Mouse (Mus musculus) adipocyte (in vitro differentiated cells): ENCODE results near the gene Slc29a1.

Source experiments
- DNase-seq: peaks from one replicate; pipeline ENCODE4 v3.0.0-alpha.2; 2016; ENCODE audit warnings: low spot score

Gene Slc29a1

GRCm38 (mm10) chr17:45610144-45610866 is 10.9 kb upstream of the Slc29a1 start:
- peak; percentile 60 for DNase-seq

- no peak for DNase-seq
Observed at GRCm38 (mm10) chr17:45608396-45608795, 9.0 kb upstream of the Slc29a1 start.

GRCm38 (mm10) chr17:45606992-45607879 is 7.8 kb upstream of the Slc29a1 start:
- DNase-seq = no peak

- DNase-seq = no peak
Observed at GRCm38 (mm10) chr17:45602984-45603383, 3.6 kb upstream of the Slc29a1 start.

- no peak for DNase-seq
Observed at GRCm38 (mm10) chr17:45601877-45602304, 2.5 kb upstream of the Slc29a1 start, which contains the start of gene Mymx. Gene Mymx (minus strand): TSS chr17:45602102.

- no peak for DNase-seq
Observed at GRCm38 (mm10) chr17:45601325-45601724, 1.9 kb upstream of the Slc29a1 start.

GRCm38 (mm10) chr17:45600267-45600666 is 861 bp upstream of the Slc29a1 start:
- DNase-seq = no peak

- DNase-seq = peak; percentile 10
Observed at GRCm38 (mm10) chr17:45598891-45599290, 515 bp downstream of the Slc29a1 start.

GRCm38 (mm10) chr17:45598376-45598775 is 1.0 kb downstream of the Slc29a1 start:
- DNase-seq = peak; percentile 45

- DNase-seq = peak; percentile 83
Observed at GRCm38 (mm10) chr17:45597787-45598186, 1.6 kb downstream of the Slc29a1 start.

- peak; percentile 94 for DNase-seq
Observed at GRCm38 (mm10) chr17:45596631-45597396, 2.6 kb downstream of the Slc29a1 start.

- no peak for DNase-seq
Observed at GRCm38 (mm10) chr17:45595736-45596390, 3.5 kb downstream of the Slc29a1 start.

GRCm38 (mm10) chr17:45594881-45595735 is 4.3 kb downstream of the Slc29a1 start:
- peak; percentile 33 for DNase-seq

- DNase-seq = no peak
Observed at GRCm38 (mm10) chr17:45594195-45594594, 5.2 kb downstream of the Slc29a1 start.

GRCm38 (mm10) chr17:45593479-45593878 is 5.9 kb downstream of the Slc29a1 start:
- DNase-seq = no peak

- peak; percentile 61 for DNase-seq
Observed at GRCm38 (mm10) chr17:45592606-45593431, 6.6 kb downstream of the Slc29a1 start.

- DNase-seq = peak; percentile 34
Observed at GRCm38 (mm10) chr17:45591701-45592605, 7.5 kb downstream of the Slc29a1 start.

- DNase-seq = no peak
Observed at GRCm38 (mm10) chr17:45590410-45590809, 9.0 kb downstream of the Slc29a1 start.

- no peak for DNase-seq
Observed at GRCm38 (mm10) chr17:45589844-45590243, 9.6 kb downstream of the Slc29a1 start.
